Mouse (Mus musculus): ENCODE measurements at regions not wholly inside any gene's neighbourhood (a gene's known extent, or its start where the extent isn't known, plus 50 kb on each side); places are given as distances from the start of the nearest gene placed in this dataset.
A peak's percentile ranks its signal among the peaks of the same experiment; 100 is the strongest.
"Not testable (repeated sequence)": the region's sequence is repeated elsewhere in the genome, so short reads cannot be mapped to it uniquely, and the experiment has no call there.

DNA sequence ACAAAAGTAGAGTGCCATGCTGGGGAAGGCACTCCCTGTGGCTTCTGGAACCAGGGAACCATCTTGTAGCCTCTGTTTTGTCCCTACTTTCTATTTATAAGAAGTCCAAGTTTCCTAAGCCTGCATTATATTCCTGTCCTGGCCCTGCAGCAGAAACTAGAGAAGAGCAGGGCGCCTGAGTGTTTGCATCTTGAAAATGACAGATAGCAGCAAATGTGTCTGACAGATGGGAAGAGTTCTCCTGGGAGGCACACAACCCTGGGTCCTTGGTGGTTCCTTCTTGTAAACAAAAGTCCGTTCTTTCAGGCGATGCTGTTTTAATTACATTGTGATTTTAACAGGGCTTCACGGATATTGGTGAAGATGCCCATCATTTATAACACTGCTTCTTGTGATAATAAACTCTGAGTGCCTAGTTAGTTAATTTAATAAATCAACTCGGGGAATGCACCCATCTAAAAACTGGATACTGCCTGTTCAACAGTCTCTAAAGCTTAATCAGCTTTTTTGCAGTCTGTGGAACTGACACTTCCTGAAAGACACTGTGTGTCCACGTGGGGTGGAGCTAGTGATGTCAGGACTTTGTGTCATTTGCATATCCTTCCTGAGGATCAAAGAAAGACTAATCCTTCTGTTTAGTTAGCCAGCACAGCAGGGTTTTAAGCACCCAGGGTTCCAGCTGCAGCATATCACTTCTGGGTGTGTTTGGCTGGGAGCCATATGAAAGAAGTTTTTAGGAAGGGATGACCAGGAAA lies 188.3 kb upstream of the Ccdc54 start:
- no peak for DNase-seq (ENCODE audit: low read depth, low spot score)

DNA sequence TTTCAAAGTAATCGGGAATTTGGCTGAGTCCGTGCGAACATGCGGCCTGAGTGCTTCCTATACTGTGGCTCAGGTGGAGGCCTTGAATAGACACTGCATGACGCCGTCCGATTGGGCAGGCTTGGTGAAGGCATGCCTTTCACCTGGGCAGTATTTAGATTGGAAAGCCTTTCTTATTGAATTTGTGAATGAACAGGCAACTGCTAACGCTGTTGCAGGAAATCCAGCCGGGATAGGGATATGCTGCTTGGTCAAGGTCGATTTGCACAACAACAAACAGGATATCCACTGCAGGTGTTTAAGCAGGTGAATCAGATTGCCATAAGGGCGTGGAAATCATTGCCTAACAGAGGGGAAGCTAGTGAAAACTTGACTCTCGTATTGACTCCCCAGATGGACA lies 183.7 kb upstream of the Ccdc54 start:
- DNase-seq (ENCODE audit: low read depth, low spot score): not testable (repeated sequence)

DNA sequence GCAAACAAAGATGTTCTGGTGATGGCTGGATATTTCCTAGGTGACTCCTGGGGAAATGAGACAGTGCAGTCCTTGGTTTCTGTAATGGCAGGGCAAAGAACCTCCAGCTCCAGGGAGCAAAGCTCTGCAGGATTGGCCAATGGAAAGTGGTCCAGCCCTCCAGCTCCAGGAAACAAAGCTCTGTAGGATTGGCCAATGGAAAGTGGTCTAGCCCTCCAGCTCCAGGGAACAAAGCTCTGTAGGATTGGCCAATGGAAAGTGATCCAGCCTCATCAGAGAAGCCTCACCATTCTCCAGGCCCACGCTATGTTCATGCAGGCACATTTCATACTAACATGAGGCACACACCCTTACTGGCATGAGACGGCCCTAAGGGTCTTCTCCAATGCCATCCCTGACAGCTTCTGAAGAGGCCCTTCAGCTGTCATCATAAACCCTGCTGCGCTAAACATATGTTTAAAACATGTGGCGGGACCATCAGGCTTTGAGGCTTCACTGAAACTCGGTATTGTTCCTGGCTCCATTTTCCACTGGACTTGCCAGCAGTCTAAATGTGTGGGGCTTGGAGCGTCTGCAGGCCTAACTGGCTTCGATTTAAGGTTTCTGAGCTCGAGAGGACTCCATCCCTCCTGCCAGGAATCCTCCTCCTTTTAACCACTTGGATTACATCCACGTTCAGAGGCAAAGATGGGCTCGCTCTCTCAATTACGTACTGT lies 175.3 kb upstream of the Ccdc54 start:
- DNase-seq (ENCODE audit: low read depth, low spot score): no peak

DNA sequence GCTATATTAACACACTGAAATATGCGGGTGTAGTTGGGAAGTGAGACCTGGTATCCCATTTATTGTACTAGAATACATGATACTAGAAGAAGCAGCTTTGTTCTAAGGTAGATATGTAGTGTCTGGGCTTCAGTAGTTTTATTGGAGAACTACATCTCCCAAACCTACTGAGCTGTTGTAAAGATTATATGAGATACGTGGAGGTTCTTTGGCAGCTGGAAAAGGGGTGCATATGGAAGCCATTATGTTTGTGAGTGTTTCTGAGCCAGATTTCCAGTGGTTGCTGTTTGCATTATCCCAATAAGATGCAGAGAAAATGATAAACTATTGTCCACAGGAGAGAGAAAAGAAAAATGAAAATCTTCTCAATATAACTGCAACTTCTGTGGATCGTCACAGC lies 171.1 kb upstream of the Ccdc54 start:
- DNase-seq (ENCODE audit: low read depth, low spot score): no peak

DNA sequence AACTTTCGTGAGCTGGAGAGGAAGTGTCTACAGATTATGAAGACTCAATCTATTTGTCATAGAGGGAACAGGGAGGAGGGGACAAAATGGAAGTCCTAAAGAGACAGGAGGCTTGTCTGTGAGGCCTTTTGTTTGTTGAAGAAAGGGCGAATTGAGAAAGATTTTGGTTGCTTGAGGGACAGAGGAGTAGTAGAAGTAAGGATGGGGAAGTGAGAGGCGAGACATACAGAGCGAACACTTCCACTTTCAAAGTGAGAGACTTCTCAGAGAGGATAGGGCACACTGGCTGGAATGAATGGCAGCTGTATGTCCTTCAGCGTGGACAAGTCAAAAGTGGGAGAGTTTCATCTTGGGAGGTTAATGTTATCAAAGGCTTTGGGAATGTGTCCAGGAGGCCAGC lies 169.0 kb upstream of the Ccdc54 start:
- no peak for DNase-seq (ENCODE audit: low read depth, low spot score)

DNA sequence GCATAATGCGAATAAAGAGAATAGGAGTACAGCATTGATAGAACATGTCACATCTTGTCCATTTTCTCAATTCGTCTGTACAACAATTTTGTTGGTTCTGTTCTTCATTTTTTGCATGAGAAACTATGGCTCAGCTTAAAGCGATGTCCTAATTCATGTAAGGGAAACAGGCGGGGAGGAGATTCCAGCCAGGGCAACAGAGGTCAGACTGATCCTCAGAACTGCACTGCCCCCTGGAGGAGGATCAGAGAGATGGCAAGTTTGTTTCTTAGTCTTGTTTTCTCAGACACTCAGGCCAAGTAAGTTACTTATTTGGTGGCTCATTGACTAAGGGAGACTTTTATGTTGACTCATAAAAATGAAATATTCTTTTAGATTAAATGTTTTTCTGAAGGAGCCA lies 165.7 kb upstream of the Ccdc54 start:
- peak; percentile 55 for DNase-seq (ENCODE audit: low read depth, low spot score)

GRCm38 (mm10) chr16:50753612-50754389 lies 162.8 kb upstream of the Ccdc54 start:
- DNase-seq (ENCODE audit: low read depth, low spot score): peak; percentile 62

DNA sequence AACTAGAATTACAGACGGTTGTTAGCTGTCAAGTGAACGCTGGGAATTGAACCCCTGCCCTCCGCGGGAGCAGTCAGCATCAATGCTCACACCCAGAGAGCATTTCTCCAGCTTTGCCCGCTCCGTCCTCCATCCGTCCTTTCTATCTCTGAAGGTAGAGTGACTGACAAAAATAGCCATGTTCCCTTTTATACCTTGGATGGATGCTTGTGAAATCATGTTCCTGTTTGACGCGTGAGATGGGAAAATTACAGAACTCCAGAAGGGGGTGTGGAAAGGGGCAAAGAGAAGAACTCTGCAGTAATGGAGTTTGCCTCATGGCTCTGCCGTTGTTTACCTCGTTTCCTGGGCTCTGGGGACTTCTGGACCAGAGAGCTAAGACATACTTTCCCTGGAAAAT lies 162.1 kb upstream of the Ccdc54 start:
- no peak for DNase-seq (ENCODE audit: low read depth, low spot score)

DNA sequence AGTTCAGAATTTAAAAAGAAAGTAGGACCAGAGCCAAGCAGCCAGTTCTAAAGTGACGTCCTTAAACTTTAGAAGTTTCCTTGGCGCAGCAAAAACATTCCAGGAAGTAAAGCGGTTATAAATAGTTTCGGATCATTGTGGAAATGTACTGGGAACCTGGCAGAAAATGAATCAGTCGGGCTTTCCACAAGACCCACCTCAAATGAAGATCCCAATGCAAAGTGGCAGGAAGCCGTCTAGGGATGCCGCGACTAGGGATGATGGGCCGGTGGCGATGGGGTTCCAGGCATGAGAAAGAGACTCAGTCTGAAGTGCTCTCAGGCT lies 161.3 kb upstream of the Ccdc54 start:
- DNase-seq (ENCODE audit: low read depth, low spot score): no peak

DNA sequence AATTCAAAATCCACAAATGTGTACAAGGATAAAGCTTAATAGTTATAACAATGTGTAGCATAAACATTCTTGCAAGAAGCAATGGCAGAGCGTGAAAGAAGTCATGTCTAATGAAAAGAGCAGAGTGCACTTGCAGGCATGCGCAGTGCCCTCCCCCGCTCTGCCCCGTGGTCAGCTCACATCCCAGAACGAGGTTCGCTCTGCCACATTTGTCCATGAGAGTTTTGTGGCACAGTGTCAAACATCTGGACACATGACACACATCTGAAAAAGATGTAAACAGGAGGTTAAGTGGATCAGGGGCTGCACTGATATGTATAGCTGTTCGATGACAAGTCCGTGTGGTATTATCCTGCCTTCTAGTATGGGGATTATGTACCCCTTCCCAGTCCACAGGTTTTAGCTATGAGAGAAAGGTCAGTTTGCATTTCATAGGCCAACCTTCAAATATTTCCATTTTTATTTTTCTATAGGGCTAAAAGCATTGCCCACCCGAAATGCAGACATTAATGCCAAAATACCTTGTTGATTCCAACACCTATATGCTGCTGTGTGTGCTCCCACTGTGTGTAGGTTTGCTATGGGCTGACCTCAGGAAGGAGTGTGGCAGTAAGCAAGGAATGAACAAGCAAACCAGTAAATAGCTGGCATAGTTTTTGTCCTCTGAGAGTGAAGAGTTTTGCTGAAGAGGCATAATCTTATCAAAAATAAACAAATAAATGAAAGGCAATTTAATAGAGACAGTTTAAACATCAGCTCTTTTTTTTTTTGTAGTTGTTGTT lies 160.7 kb upstream of the Ccdc54 start:
- no peak for DNase-seq (ENCODE audit: low read depth, low spot score)

DNA sequence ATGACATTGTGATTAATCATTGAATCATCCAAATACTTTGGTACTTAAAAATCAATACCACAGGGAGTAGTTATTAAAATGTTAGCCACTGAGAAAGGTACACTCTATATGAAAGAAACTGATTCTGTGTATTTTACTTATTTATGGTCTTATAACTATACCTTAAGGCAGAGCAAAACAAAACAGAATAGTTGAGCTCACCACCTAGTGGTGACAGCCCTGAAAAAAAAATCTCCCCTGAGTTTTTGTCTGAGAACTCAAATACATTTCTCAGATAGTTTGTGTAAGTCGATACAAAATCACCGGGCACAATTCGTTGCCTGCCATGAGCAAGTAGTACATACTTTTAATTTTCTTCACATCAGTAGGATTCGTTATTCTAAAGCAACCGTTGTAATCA lies 156.7 kb upstream of the Ccdc54 start:
- no peak for DNase-seq (ENCODE audit: low read depth, low spot score)

DNA sequence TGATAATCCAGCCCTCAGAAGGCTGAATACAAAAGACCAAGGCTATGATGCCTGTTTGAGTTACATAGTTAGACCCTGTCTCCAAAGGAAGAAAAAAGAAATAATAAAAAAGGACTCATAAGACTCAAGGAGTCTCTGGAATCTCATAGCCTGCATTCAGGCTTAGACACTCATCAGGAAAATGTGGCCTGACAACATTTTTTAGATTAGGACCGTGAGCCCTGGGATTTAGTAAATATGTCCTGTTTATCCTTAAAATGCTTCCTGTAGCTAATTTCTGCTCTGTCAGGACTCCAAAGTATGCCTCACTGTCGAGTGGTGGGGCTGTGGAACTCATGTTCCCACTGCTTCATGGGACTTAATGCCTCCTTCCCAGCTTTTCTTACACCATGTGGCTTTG lies 154.8 kb upstream of the Ccdc54 start:
- DNase-seq (ENCODE audit: low read depth, low spot score): no peak

GRCm38 (mm10) chr16:50737396-50737843 lies 146.5 kb upstream of the Ccdc54 start:
- DNase-seq (ENCODE audit: low read depth, low spot score): no peak

DNA sequence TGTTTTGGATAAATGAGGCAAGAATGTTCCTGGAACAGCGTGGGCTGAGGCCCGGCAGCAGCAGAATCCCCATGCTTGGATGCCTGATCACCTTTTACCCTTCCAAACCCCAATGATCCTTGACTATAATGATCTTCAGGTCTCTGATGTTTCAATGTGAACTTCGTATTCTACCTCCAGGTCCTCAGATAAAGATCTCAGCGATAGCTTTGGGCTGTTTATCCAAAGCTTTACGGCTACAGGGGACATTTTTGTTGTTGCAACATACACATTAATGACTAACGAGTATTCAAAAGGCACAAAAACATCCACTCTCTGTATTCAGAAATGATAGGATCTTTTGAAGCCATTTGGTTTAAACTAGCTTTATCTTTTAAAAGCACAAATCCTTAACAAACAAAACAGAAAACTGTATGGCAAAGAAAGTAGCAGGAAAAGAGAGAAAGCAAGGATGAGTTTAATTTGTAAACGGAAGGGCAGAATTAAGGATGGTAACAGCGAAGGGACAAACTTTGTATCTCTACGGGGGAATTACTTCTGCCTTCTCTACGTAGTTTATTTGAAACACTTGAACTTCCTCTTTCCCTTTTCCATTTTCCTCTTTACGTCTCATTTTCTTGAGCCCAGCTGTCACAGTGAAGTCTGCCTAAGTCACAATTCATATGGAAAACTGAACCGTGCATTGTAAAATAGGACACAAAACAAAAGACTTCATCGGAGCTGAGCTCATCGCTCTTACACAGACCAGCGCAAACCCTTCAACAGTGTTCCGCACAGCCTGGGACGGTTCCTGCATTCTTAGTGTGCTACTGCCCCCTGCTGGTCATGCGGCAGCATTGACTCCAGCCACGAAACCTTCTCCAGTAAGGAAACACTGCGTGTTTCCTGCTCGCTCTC lies 145.4 kb upstream of the Ccdc54 start:
- peak; percentile 93 for DNase-seq (ENCODE audit: low read depth, low spot score)

DNA sequence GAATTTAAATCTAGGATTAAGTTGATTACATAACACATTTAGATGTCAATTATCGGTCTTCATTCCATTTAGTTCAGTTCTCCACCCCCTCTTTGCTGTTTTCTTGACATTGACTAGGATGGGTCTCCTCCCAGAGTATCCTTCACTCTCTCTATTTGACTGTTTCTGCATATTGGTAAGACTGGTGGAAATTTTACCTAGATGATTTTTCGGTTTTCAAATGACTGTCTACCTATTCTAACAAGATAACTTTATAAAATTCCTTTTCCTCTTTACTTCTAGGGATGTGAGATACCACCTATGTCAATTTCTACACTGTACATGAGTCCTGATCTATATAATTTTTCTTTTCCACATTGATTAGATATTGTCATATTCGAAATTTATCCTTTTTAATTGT lies 142.4 kb upstream of the Ccdc54 start:
- DNase-seq (ENCODE audit: low read depth, low spot score): no peak

- DNase-seq (ENCODE audit: low read depth, low spot score): peak; percentile 90
Observed at GRCm38 (mm10) chr16:50732082-50733006, 141.4 kb upstream of the Ccdc54 start.

GRCm38 (mm10) chr16:50729341-50729740 lies 138.4 kb upstream of the Ccdc54 start:
- no peak for DNase-seq (ENCODE audit: low read depth, low spot score)

- DNase-seq (ENCODE audit: low read depth, low spot score): no peak
Observed at GRCm38 (mm10) chr16:50723144-50723543, 132.2 kb upstream of the Ccdc54 start.

DNA sequence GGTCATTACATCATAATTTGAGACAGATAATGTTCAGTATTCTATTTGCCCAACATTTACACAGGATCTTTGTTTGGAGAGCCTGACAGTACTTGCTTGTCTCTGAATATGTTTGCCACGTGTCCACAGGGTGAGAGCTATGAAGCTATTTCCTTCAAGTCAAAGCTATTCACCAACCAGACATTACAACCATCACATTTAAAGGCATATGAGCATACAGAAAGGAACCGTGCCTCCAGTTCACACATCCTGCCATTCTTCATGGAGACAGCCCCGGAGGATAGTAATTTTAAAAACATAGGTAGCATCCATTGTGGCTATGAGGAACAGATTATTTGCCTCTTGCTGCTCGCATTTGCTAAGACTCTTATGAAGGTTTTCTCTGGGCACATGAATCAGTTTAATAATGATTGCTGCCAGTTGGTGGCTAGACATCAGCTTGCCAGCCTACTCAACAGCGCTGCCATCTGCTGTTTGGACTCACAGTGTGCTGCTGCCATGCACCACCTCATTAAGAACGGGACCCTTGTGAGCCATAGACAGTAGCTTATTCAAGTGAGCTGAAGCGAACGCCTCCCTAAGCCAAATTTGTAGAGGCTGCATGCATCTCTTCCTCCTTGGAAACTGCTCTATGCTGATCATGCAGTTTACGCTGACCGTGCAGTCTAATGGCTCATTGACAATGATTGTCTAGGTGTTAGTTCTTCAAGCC lies 126.5 kb upstream of the Ccdc54 start:
- DNase-seq (ENCODE audit: low read depth, low spot score): peak; percentile 35
